Mouse (Mus musculus) embryonic fibroblast, embryonic 13.5 days (primary cell): ENCODE measurements around the gene Bod1l.

ENCODE experiments used
- CTCF ChIP-seq: IDR thresholded peaks from 2 replicates; pipeline ENCODE4 v1.5.1; 2011; ENCODE audit warnings: mild to moderate bottlenecking, control low read depth, low read length, moderate library complexity, borderline replicate concordance; ENCODE audit not compliant: insufficient read depth
- POLR2A ChIP-seq: IDR thresholded peaks from 2 replicates; pipeline ENCODE4 v1.6.1; 2011; ENCODE audit warnings: low read depth, mild to moderate bottlenecking, control low read depth, low read length, moderate library complexity

DNA sequence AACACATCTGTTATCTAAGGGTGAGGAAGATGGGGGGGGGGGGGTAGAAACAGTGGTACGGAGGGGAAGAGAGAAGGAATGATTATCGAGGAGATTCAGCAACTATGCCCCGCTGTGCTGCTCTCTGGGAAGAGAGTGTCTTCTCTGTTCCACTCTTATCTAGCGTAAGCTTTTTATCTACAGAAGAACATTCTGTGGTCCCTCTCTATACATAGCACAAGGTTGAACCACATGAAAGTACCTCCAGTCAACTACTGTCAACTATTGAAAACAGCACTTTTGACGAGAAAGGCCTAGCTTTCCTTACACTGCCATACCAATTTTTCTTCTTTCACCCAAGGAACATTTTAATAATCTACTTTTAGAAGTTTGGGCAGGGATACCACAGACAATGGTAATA, 2.4 kb downstream of the Bod1l start:
- TF ChIP-seq CTCF (no peak), POLR2A (no peak)
